Mouse (Mus musculus) heart, embryonic 11.5 days (tissue): ENCODE data around the gene Cuedc2. TPM values are rescaled to one million over a fixed set of nuclear protein-coding genes. Genes with fewer than 3 reads are reported as not detected.

Experiments
- ATAC-seq: fragments of 200-750 bp; cut with Nextera tagmentation; replicated peaks from 2 replicates; pipeline ENCODE4 v1.8.0; 2017; ENCODE audit warnings: moderate library complexity; ENCODE audit not compliant: insufficient number of reproducible peaks, low FRiP score, low TSS enrichment
- H3K27ac ChIP-seq: fragments of 300-500 bp; sonication (generic); 2 replicates; pipeline ENCODE4 v1.5.1; 2014; ENCODE audit warnings: mild to moderate bottlenecking, low read depth, low read length
- H3K27me3 ChIP-seq: fragments of 300-500 bp; sonication (generic); 2 replicates; pipeline ENCODE4 v1.6.1; 2014; ENCODE audit warnings: mild to moderate bottlenecking, low read length, mixed read lengths; ENCODE audit not compliant: control insufficient read depth, insufficient read depth
- H3K36me3 ChIP-seq: fragments of 300-500 bp; sonication (generic); 2 replicates; pipeline ENCODE4 v1.6.1; 2014; ENCODE audit warnings: mild to moderate bottlenecking, low read length, moderate library complexity, mixed read lengths; ENCODE audit not compliant: control insufficient read depth, insufficient read depth
- H3K4me1 ChIP-seq: fragments of 300-500 bp; sonication (generic); 2 replicates; pipeline ENCODE4 v1.6.1; 2014; ENCODE audit warnings: low read length; ENCODE audit not compliant: control insufficient read depth, insufficient read depth
- H3K4me2 ChIP-seq: fragments of 300-500 bp; sonication (generic); 2 replicates; pipeline ENCODE4 v1.6.1; 2014; ENCODE audit warnings: mild to moderate bottlenecking, moderate library complexity
- H3K4me3 ChIP-seq: fragments of 300-500 bp; sonication (generic); 2 replicates; pipeline ENCODE4 v1.5.1; 2014; ENCODE audit warnings: low read depth, low read length
- H3K9ac ChIP-seq: fragments of 300-500 bp; sonication (generic); 2 replicates; pipeline ENCODE4 v1.6.1; 2014; ENCODE audit warnings: mild to moderate bottlenecking, low read depth, low read length, moderate library complexity
- H3K9me3 ChIP-seq: fragments of 300-500 bp; sonication (generic); replicated peaks from 2 replicates; pipeline ENCODE4 v1.6.1; 2016; ENCODE audit warnings: low read length; ENCODE audit not compliant: control insufficient read depth
- WGBS: fragments of 180-500 bp; shearing (Covaris S2); extraction: QIAGEN DNeasy Blood & Tissue Kit; methylation state at CpG from one replicate; pipeline ENCODE4 v1.1.7; 2014; ENCODE audit not compliant: insufficient replicate concordance; 5-methylcytosine and 5-hydroxymethylcytosine counted together
- polyA plus RNA-seq: library from polyadenylated mRNA; unstranded; fragments of >200 nt; fragmentation: Nextera tagmentation; extraction: Ambion mirVana; gene quantifications from 2 replicates; pipeline ENCODE4 v1.2.1, GENCODE M21; 2014

Cuedc2 gene
- polyA plus RNA-seq, 1 experiment from 2014 or later = 139 TPM

DNA sequence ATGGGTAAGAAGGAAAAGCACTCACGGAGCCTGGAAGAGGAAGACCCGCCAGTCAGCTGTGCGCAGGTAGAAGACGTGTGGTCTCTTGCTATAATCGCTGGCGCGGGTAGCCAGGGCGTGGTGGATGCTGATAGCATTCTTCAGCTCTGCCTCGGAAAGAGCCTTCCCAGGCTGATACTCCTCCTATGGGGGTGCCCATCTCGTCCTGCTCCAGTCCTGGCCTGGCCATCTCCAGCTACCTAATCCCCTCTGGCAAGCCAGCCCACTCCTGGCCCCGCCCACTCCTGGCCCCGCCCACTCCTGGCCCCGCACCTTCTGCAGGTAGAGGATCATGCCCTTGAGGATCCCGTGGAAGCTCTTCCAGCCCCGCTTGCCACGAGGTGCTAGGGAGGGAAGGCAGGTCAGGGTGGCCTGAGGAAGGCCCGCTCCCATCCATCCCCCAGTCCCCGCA, 24.3 kb downstream of the Cuedc2 start:
- 9% methylated on average over 18 of the region's 18 CpGs for WGBS
- Histone ChIP-seq H3K4me2 (peak overlapping the region; percentile 64), H3K9me3 (no peaks in the 10 kb centered on the region), H3K9ac (no peak overlapping the region), H3K27ac (no peak overlapping the region), H3K27me3 (peaks cover 79% of the 10 kb centered on the region), H3K4me1 (peaks cover 29% of the 10 kb centered on the region), H3K36me3 (peaks cover 5% of the 10 kb centered on the region; the same call in 1 of the 2 replicates), H3K4me3 (no peak overlapping the region)
- ATAC-seq = no peak

DNA sequence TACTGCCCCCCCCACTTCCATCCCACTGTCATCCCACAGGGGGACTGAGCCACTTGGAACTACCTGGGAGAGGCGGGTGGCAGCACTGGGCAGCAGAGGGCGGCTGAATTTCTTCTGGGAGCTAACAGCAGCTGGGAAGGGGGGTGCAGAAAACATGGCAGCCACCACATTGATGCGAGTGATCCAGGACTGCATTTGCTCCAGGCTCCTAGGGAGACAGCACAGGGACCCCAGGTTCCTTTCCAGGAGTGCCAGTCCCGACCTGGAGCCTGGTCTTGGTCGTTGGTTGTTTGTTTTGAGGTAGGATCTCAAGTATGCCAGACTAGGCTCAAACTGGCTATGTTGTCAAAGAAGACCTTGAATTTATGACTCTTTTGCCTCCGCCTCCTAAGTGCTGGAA, 24.9 kb downstream of the Cuedc2 start:
- no peak overlapping the region for H3K4me3 ChIP-seq
- peaks cover 5% of the 10 kb centered on the region; the same call in 1 of the 2 replicates for H3K36me3 ChIP-seq
- ATAC-seq = no peak
- H3K27ac ChIP-seq = no peak overlapping the region
- H3K4me1 ChIP-seq = peaks cover 33% of the 10 kb centered on the region
- H3K9ac ChIP-seq = no peak overlapping the region
- peaks cover 74% of the 10 kb centered on the region for H3K27me3 ChIP-seq
- H3K9me3 ChIP-seq = no peaks in the 10 kb centered on the region
- H3K4me2 ChIP-seq = no peak overlapping the region
- 67% methylated on average over 6 of the region's 6 CpGs for WGBS

DNA sequence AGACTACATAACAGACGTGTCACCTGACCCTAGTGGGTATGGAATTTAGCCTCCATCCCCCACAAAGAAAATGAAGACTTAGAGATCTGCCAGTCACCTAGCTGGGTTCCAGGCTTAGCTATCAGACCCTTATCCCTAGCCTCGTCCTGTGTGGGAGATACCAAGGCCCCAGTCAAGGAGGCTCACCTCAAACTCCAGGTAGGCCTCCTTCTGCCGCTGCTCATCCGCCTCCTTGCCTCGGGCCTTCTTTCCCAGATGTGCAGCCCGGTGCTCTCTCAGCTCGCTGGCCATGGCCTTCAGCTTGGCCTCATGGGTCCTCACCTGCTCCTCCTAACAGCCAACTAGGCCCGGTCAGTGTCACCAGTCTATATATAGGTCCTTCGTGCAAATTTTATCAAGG, 25.4 kb downstream of the Cuedc2 start:
- no peak for ATAC-seq
- Histone ChIP-seq H3K9me3 (no peaks in the 10 kb centered on the region), H3K27ac (no peak overlapping the region), H3K9ac (no peak overlapping the region), H3K36me3 (peaks cover 5% of the 10 kb centered on the region; the same call in 1 of the 2 replicates), H3K4me1 (peaks cover 34% of the 10 kb centered on the region), H3K27me3 (peaks cover 74% of the 10 kb centered on the region), H3K4me3 (no peak overlapping the region), H3K4me2 (no peak overlapping the region)
- WGBS = 75% methylated on average over 9 of the region's 9 CpGs

DNA sequence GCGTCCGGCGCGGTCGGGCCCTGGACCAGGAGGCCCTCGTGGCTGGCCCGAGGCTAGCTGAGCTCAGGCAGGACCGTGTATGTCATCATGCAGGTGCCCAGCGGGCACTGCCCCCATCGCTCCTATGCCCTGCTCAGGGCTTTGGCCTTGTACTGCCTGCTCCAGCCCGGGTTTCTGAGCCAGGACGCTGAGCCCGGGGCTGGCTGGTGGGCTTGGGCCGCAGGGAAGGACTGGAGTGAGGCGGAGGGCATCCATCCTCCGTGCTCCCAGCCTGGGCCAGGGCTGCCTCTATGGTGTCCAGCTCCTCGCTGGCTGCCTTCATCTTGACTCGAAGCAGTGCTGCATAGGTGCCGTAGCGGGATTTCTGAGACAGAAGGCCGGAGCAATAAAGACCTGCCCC, 25.9 kb downstream of the Cuedc2 start:
- H3K9me3 ChIP-seq = no peaks in the 10 kb centered on the region
- H3K36me3 ChIP-seq = peaks cover 5% of the 10 kb centered on the region; the same call in 1 of the 2 replicates
- H3K4me2 ChIP-seq = no peak overlapping the region
- peaks cover 31% of the 10 kb centered on the region for H3K4me1 ChIP-seq
- 85% methylated on average over 21 of the region's 21 CpGs for WGBS
- no peak overlapping the region for H3K4me3 ChIP-seq
- H3K27ac ChIP-seq = no peak overlapping the region
- no peak for ATAC-seq
- peaks cover 74% of the 10 kb centered on the region for H3K27me3 ChIP-seq
- no peak overlapping the region for H3K9ac ChIP-seq

DNA sequence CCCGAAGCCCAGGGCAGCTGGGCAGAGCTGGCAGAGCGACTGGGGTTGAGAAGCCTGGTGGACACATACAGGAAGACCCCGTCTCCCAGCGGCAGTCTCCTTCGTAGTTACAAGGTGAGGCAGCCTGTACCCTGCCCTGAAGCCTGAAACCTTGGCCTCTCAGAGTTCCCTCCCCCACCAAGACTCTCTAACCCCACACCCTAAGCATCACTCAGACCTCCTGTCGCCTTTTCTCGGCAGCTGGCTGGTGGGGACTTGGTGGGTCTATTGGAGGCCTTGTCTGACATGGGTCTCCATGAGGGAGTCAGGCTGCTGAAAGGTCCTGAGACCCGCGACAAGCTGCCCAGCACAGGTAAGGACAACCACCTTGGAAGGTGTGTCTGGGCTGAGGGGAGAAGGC, 27.2 kb downstream of the Cuedc2 start:
- no peak overlapping the region for H3K9ac ChIP-seq
- H3K36me3 ChIP-seq = peaks cover 5% of the 10 kb centered on the region; the same call in 1 of the 2 replicates
- H3K27me3 ChIP-seq = peaks cover 68% of the 10 kb centered on the region
- no peak overlapping the region for H3K4me3 ChIP-seq
- WGBS = 84% methylated on average over 9 of the region's 9 CpGs
- H3K9me3 ChIP-seq = no peaks in the 10 kb centered on the region
- H3K27ac ChIP-seq = no peak overlapping the region
- H3K4me1 ChIP-seq = peaks cover 31% of the 10 kb centered on the region
- no peak for ATAC-seq
- no peak overlapping the region for H3K4me2 ChIP-seq

DNA sequence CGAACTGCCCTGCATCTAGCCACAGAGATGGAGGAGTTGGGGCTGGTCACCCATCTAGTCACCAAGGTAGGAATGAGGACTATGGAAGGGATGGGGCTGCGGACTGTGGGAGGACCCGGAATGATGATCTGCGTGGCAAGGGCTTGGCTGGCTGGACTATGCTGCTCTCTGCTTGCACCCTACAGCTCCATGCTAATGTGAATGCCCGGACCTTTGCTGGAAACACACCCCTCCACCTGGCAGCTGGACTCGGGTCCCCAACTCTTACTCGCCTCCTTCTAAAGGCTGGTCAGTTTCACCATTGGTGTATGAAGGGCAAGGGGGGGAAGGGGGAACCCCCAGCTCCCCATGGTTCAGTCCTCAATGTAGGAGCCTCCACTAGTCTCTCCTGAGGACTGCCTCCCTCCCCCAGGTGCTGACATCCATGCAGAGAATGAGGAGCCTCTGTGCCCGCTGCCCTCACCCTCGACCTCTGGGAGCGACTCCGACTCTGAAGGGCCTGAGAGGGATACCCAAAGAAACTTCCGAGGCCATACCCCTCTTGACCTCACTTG, 28.1 kb downstream of the Cuedc2 start:
- 87% methylated on average over 12 of the region's 12 CpGs for WGBS
- no peak overlapping the region for H3K4me2 ChIP-seq
- no peak for ATAC-seq

DNA sequence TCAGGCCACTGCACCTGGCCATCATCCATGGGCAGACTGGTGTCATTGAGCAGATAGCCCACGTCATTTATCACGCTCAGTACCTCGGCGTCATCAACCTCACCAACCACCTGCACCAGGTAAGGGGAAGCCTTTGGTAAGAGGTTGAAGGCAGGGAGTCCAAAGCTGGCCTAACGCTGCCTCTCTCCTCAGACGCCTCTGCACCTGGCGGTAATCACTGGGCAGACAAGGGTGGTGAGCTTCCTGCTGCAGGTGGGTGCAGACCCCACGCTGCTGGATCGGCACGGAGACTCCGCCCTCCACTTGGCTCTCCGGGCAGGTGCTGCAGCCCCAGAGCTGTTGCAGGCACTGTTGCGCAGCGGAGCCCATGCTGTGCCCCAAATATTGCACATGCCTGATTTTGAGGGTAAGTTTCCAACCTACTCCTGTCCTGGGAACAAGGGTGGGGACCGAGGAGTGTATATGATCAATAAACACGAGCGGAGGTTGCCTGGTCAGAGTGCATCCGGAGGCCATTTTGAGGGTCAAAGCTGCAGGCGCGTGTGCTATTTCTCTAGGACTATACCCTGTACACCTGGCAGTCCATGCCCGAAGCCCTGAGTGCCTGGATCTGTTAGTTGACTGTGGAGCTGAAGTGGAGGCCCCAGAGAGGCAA, 28.7 kb downstream of the Cuedc2 start:
- no peak overlapping the region for H3K4me3 ChIP-seq
- H3K9ac ChIP-seq = no peak overlapping the region
- H3K9me3 ChIP-seq = no peaks in the 10 kb centered on the region
- H3K27me3 ChIP-seq = peaks cover 55% of the 10 kb centered on the region
- WGBS = 73% methylated on average over 21 of the region's 21 CpGs
- peaks cover 28% of the 10 kb centered on the region for H3K4me1 ChIP-seq
- ATAC-seq = no peak
- H3K27ac ChIP-seq = no peak overlapping the region
- H3K4me2 ChIP-seq = no peak overlapping the region
- peaks cover 5% of the 10 kb centered on the region; the same call in 1 of the 2 replicates for H3K36me3 ChIP-seq

More for the DNA sequence above, 28.1 kb downstream of the Cuedc2 start:
- H3K36me3 ChIP-seq = peaks cover 5% of the 10 kb centered on the region; the same call in 1 of the 2 replicates
- peaks cover 30% of the 10 kb centered on the region for H3K4me1 ChIP-seq
- H3K9me3 ChIP-seq = no peaks in the 10 kb centered on the region
- H3K27ac ChIP-seq = no peak overlapping the region
- H3K9ac ChIP-seq = no peak overlapping the region
- H3K27me3 ChIP-seq = peaks cover 61% of the 10 kb centered on the region
- H3K4me3 ChIP-seq = no peak overlapping the region

DNA sequence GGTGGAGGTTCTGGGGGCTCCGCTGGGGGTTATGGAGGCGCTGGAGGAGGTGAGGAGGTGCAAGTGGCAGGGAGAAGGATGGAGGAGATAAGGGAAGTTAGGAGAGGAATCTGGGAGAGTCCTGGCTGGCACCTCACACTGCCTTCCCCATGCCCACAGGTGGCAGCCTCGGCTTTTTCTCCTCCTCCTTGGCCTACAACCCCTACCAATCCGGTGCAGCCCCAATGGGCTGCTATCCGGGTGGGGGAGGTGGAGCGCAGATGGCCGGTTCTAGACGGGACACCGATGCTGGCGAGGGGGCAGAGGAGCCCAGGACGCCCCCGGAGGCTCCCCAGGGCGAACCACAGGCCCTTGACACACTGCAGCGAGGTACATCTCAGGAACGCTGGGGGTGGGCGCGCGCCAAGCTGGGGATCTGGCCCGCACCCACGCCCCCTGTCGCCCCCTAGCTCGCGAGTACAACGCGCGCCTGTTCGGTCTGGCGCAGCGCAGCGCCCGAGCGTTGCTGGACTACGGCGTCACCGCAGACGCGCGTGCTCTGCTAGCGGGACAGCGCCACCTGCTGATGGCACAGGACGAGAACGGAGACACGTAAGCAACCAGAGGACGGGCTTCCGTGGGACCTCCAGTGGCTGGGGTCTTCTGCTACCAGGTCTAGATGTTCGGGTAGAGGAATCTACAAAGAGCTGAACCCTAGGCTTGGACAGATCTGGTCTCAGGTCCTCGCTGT, 29.6 kb downstream of the Cuedc2 start:
- H3K4me3 ChIP-seq = peak overlapping the region; percentile 43
- no peaks in the 10 kb centered on the region for H3K9me3 ChIP-seq
- H3K36me3 ChIP-seq = peaks cover 5% of the 10 kb centered on the region; the same call in 1 of the 2 replicates
- peak overlapping the region; percentile 84 for H3K4me2 ChIP-seq
- H3K4me1 ChIP-seq = peaks cover 21% of the 10 kb centered on the region
- 2% methylated on average over 47 of the region's 47 CpGs for WGBS
- no peak for ATAC-seq
- peak overlapping the region; percentile 61; the same call in 1 of the 2 replicates for H3K9ac ChIP-seq
- no peak overlapping the region for H3K27ac ChIP-seq
- H3K27me3 ChIP-seq = peaks cover 46% of the 10 kb centered on the region
